Mouse (Mus musculus): Measurements from ENCODE around the gene Actr6.
A peak's percentile ranks its signal among the peaks of the same experiment; 100 is the strongest.
"Not testable (repeated sequence)": the region's sequence is repeated elsewhere in the genome, so short reads cannot be mapped to it uniquely, and the experiment has no call there.

Actr6 gene

DNA sequence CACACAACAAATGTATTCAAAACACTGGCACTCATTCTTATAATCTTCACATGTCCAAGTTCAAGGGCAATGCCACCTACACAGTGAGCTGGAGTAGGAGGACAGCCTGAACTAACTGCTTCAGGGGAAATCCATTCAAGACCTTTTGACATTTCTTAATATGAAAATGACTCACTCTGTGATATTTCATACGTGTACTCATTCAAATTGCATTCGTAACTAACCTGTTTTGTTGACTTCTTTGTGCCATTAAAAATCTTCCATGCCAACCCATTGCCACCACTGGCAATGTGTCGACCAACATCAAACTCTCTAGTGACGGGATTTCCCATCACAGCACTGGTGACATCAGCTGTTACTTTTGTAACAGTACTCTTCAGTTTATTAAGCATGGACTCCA, 54.0 kb downstream of the Actr6 start:
- DNase-seq, result no peak

DNA sequence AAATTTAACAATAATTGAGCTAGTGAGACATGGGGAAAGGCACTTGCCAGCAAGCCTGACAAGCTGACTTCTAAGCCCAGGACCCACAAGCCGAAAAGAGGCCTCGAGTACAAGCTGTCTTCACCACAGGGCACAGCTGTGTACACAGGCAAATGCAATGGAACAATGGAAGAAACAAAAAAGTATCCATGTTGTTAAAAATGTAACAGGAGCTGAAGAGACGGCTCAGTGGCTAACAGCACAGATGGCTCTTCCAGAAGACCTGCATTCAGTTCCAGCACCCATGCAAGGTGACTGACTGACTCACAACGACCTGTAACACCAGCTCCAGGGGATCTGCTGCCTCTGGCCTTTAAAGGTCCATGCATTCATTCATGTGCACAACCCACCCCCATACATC, 55.5 kb downstream of the Actr6 start:
- DNase-seq, result no peak

DNA sequence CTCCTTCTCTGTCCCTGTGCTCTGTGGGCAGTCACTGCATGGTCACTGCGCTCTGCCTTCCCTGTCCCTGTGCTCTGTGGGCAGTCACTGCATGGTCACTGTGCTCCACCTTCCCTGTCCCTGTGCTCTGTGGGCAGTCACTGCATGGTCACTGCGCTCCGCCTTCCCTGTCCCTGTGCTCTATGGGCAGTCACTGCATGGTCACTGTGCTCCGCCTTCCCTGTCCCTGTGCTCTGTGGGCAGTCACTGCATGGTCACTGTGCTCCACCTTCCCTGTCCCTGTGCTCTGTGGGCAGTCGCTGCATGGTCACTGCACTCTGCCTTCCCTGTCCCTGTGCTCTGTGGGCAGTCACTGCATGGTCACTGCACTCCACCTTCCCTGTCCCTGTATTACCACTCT, 61.7 kb downstream of the Actr6 start:
- not testable (repeated sequence) for DNase-seq

DNA sequence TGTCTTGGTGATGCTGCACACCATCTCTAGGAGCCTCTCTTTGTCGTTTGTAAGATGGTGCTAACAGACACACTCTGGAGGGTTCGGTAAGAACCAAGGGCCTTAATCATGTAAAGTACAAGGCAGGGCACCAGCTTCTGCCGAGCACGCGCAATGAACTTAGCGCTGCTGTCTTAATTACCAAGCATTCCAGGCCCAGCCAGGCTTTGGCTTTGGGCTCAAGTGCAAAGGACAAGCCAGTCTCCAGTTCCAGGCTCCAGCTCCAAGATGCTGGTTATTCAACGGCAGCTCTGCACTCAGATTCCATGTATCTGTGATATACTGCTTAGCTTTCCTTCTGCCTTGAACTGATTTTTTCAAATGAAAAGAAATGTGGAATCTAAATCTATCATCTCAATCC, 64.5 kb downstream of the Actr6 start:
- peak; percentile 53 to 60 for DNase-seq

DNA sequence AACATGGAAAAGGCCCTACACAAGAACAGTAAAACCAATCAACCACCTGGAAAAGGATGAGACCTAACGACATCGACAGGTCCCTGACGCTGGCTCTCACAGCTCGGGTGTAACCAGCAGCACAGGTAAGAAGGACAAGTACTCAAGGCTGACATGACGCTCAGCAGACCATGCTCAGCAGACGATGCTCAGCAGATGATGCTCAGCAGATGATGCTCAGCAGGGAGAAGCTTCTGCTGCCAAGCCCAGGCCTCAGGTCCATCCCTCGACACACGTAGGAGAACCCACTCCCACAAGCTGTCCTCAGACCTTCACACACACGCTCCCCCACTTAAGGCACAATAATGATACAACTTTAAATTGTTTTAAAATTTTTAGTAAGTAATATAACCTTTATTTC, 66.4 kb downstream of the Actr6 start:
- no peak for DNase-seq

DNA sequence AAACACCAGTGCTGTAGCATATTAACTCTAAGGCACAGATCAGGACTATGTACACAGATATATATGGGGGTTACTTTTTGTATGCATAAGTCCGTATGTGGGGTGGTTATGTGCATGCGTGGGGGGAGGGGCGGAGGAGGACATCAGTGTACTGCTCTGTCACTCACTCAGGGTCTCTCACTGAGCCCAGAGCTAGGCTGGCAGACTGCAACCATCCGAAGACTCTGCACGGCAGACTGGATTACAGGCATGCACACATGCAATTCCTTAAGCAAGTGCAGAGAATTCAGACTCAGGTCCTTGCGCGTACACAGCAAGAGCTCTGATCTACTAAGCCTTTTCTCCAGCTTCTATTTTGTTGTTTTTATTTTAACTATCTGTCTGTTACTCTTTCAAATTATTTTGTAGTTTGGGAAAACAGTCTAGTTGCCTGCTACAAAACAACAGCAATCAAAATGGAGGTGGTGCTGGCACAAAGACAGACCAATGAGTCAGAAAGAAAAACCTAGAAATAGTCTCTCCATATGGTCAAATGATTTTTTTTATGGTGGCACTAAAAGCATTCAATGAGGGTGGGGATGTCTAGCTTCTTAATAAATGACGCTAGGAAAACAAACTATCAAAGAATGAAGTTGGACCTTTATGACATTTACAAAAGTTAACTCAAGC, 67.0 kb downstream of the Actr6 start:
- DNase-seq, result no peak
